Mouse (Mus musculus): ENCODE data around the gene Adamts15. TPM values are rescaled to one million over a fixed set of nuclear protein-coding genes. Genes with fewer than 3 reads are reported as not detected.

Adamts15 gene
- polyA plus RNA-seq, 1 experiment from 2014 or later = 3.0 TPM

GRCm38 (mm10) chr9:30879947-30880273, 42.3 kb downstream of the Adamts15 start:
- no peak overlapping the region for H3K27ac ChIP-seq (ENCODE audit: low read depth, low read length)
- no peak overlapping the region for H3K4me2 ChIP-seq
- H3K4me1 ChIP-seq (replicated peaks; ENCODE audit: control insufficient read depth, insufficient read depth, low read length) = no peaks in the 10 kb centered on the region
- H3K9ac ChIP-seq (ENCODE audit: low read depth, low read length) = no peak overlapping the region
- no peaks in the 10 kb centered on the region for H3K27me3 ChIP-seq (replicated peaks; ENCODE audit: control insufficient read depth, insufficient read depth, low read length)
- 54% methylated on average over 2 of the region's 2 CpGs for WGBS
- no peaks in the 10 kb centered on the region for H3K36me3 ChIP-seq (ENCODE audit: control insufficient read depth, insufficient read depth, low read length)
- DNase-seq (ENCODE audit: low spot score) = no peak
- no peak overlapping the region for H3K4me3 ChIP-seq (ENCODE audit: low read depth, low read length)
- no peak for ATAC-seq (replicated peaks; ENCODE audit: low FRiP score)
- H3K9me3 ChIP-seq (ENCODE audit: control insufficient read depth, low read length) = no peaks in the 10 kb centered on the region

GRCm38 (mm10) chr9:30879248-30879946, 42.9 kb downstream of the Adamts15 start:
- 67% methylated on average over 7 of the region's 7 CpGs for WGBS
- no peaks in the 10 kb centered on the region for H3K36me3 ChIP-seq (ENCODE audit: control insufficient read depth, insufficient read depth, low read length)
- ATAC-seq (replicated peaks; ENCODE audit: low FRiP score) (no peak), DNase-seq (ENCODE audit: low spot score) (no peak)
- no peak overlapping the region for H3K4me3 ChIP-seq (ENCODE audit: low read depth, low read length)
- H3K9me3 ChIP-seq (ENCODE audit: control insufficient read depth, low read length) = no peaks in the 10 kb centered on the region
- H3K27me3 ChIP-seq (replicated peaks; ENCODE audit: control insufficient read depth, insufficient read depth, low read length) = no peaks in the 10 kb centered on the region
- no peak overlapping the region for H3K9ac ChIP-seq (ENCODE audit: low read depth, low read length)
- no peaks in the 10 kb centered on the region for H3K4me1 ChIP-seq (replicated peaks; ENCODE audit: control insufficient read depth, insufficient read depth, low read length)
- H3K4me2 ChIP-seq = no peak overlapping the region
- no peak overlapping the region for H3K27ac ChIP-seq (ENCODE audit: low read depth, low read length)

GRCm38 (mm10) chr9:30876552-30876951, 45.7 kb downstream of the Adamts15 start:
- no peak for DNase-seq (ENCODE audit: low spot score)
- H3K9me3 ChIP-seq (ENCODE audit: control insufficient read depth, low read length) = no peaks in the 10 kb centered on the region
- no peak overlapping the region for H3K4me3 ChIP-seq (ENCODE audit: low read depth, low read length)
- no peaks in the 10 kb centered on the region for H3K4me1 ChIP-seq (replicated peaks; ENCODE audit: control insufficient read depth, insufficient read depth, low read length)
- H3K27ac ChIP-seq (ENCODE audit: low read depth, low read length) = no peak overlapping the region
- no peak overlapping the region for H3K9ac ChIP-seq (ENCODE audit: low read depth, low read length)
- whole genome bisulfite sequencing = 58% methylated on average over 3 of the region's 3 CpGs
- H3K36me3 ChIP-seq (ENCODE audit: control insufficient read depth, insufficient read depth, low read length) = no peaks in the 10 kb centered on the region
- no peaks in the 10 kb centered on the region for H3K27me3 ChIP-seq (replicated peaks; ENCODE audit: control insufficient read depth, insufficient read depth, low read length)
- no peak overlapping the region for H3K4me2 ChIP-seq
- no peak for ATAC-seq (replicated peaks; ENCODE audit: low FRiP score)

GRCm38 (mm10) chr9:30855837-30856236, 66.4 kb downstream of the Adamts15 start:
- WGBS = 70% methylated on average over 2 of the region's 2 CpGs
- no peaks in the 10 kb centered on the region for H3K27me3 ChIP-seq (replicated peaks; ENCODE audit: control insufficient read depth, insufficient read depth, low read length)
- no peak overlapping the region for H3K9ac ChIP-seq (ENCODE audit: low read depth, low read length)
- H3K4me2 ChIP-seq = no peak overlapping the region
- no peak for ATAC-seq (replicated peaks; ENCODE audit: low FRiP score)
- H3K9me3 ChIP-seq (ENCODE audit: control insufficient read depth, low read length) = no peaks in the 10 kb centered on the region
- no peak for DNase-seq (ENCODE audit: low spot score)
- H3K4me3 ChIP-seq (ENCODE audit: low read depth, low read length) = no peak overlapping the region
- no peaks in the 10 kb centered on the region for H3K36me3 ChIP-seq (ENCODE audit: control insufficient read depth, insufficient read depth, low read length)
- no peak overlapping the region for H3K27ac ChIP-seq (ENCODE audit: low read depth, low read length)
- H3K4me1 ChIP-seq (replicated peaks; ENCODE audit: control insufficient read depth, insufficient read depth, low read length) = no peaks in the 10 kb centered on the region

- Histone ChIP-seq H3K9ac (ENCODE audit: low read depth, low read length) (no peak overlapping the region), H3K9me3 (ENCODE audit: control insufficient read depth, low read length) (no peaks in the 10 kb centered on the region), H3K27ac (ENCODE audit: low read depth, low read length) (no peak overlapping the region), H3K4me1 (replicated peaks; ENCODE audit: control insufficient read depth, insufficient read depth, low read length) (no peaks in the 10 kb centered on the region), H3K36me3 (ENCODE audit: control insufficient read depth, insufficient read depth, low read length) (no peaks in the 10 kb centered on the region), H3K27me3 (replicated peaks; ENCODE audit: control insufficient read depth, insufficient read depth, low read length) (no peaks in the 10 kb centered on the region), H3K4me2 (no peak overlapping the region), H3K4me3 (ENCODE audit: low read depth, low read length) (no peak overlapping the region)
- ATAC-seq (replicated peaks; ENCODE audit: low FRiP score) = no peak
- WGBS = 86% methylated on average over 2 of the region's 2 CpGs
- DNase-seq (ENCODE audit: low spot score) = no peak
Measured at GRCm38 (mm10) chr9:30851841-30852240, 70.4 kb downstream of the Adamts15 start.

GRCm38 (mm10) chr9:30849951-30850350, 72.3 kb downstream of the Adamts15 start:
- ATAC-seq (replicated peaks; ENCODE audit: low FRiP score) (no peak), DNase-seq (ENCODE audit: low spot score) (no peak)
- Histone ChIP-seq H3K9me3 (ENCODE audit: control insufficient read depth, low read length) (no peaks in the 10 kb centered on the region), H3K9ac (ENCODE audit: low read depth, low read length) (no peak overlapping the region), H3K27ac (ENCODE audit: low read depth, low read length) (no peak overlapping the region), H3K4me1 (replicated peaks; ENCODE audit: control insufficient read depth, insufficient read depth, low read length) (no peaks in the 10 kb centered on the region), H3K4me3 (ENCODE audit: low read depth, low read length) (no peak overlapping the region), H3K27me3 (replicated peaks; ENCODE audit: control insufficient read depth, insufficient read depth, low read length) (no peaks in the 10 kb centered on the region), H3K36me3 (ENCODE audit: control insufficient read depth, insufficient read depth, low read length) (no peaks in the 10 kb centered on the region), H3K4me2 (no peak overlapping the region)
- 80% methylated on average over 4 of the region's 4 CpGs for WGBS

GRCm38 (mm10) chr9:30849444-30849843, 72.8 kb downstream of the Adamts15 start:
- ATAC-seq (replicated peaks; ENCODE audit: low FRiP score) (no peak), DNase-seq (ENCODE audit: low spot score) (no peak)
- H3K9ac ChIP-seq (ENCODE audit: low read depth, low read length) = no peak overlapping the region
- H3K36me3 ChIP-seq (ENCODE audit: control insufficient read depth, insufficient read depth, low read length) = no peaks in the 10 kb centered on the region
- no peak overlapping the region for H3K4me2 ChIP-seq
- no peaks in the 10 kb centered on the region for H3K27me3 ChIP-seq (replicated peaks; ENCODE audit: control insufficient read depth, insufficient read depth, low read length)
- no peaks in the 10 kb centered on the region for H3K9me3 ChIP-seq (ENCODE audit: control insufficient read depth, low read length)
- no peak overlapping the region for H3K27ac ChIP-seq (ENCODE audit: low read depth, low read length)
- 88% methylated on average over 8 of the region's 8 CpGs for WGBS
- no peak overlapping the region for H3K4me3 ChIP-seq (ENCODE audit: low read depth, low read length)
- no peaks in the 10 kb centered on the region for H3K4me1 ChIP-seq (replicated peaks; ENCODE audit: control insufficient read depth, insufficient read depth, low read length)

Other genes with a start within 250 kb of the Adamts15 start
- 0.12 and 0.19 TPM in 2 replicates for gene Adamts8, start 20.1 kb upstream of the Adamts15 start, polyA plus RNA-seq (2014; fragmentation: Nextera tagmentation; extraction: Ambion mirVana)
- 8.2 and 9.1 TPM in 2 replicates for gene Zbtb44, start 108.2 kb upstream of the Adamts15 start, polyA plus RNA-seq (2014; fragmentation: Nextera tagmentation; extraction: Ambion mirVana)
- 1.4 and 1.5 TPM in 2 replicates for gene St14, start 209.4 kb upstream of the Adamts15 start, polyA plus RNA-seq (2014; fragmentation: Nextera tagmentation; extraction: Ambion mirVana)